Mouse (Mus musculus): ENCODE results near the gene Pde4b. TPM values are rescaled to one million over a fixed set of nuclear protein-coding genes. Genes with fewer than 3 reads are reported as not detected.
A peak's percentile ranks its signal among the peaks of the same experiment; 100 is the strongest.
"Not testable (repeated sequence)": the region's sequence is repeated elsewhere in the genome, so short reads cannot be mapped to it uniquely, and the experiment has no call there.

Gene Pde4b
- polyA plus RNA-seq (2015; fragmentation: Nextera tagmentation; extraction: Ambion mirVana): 29.3 and 32.1 TPM in 2 replicates

DNA sequence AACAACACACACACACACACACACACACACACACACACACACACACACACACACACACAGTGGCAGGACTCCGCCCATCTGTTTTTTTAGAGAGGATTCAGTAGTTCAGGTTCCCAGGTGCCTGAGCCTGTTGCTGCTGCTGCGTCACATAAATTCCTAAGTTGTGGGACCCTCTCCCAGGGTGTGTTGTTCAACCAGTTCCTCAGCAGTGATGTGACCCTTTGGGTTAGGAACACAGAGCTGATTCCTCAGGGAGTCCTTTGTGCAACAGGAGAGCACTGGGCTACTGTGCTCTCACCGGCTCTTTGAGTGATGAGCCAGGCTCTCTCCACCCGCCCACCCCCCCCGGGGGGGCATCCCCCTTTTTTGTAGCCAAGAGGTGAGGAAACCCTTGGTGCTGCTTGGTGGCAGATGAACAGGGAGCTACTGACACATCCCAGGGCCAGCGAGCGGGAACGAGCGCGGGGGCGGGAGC is at the start of gene Pde4b:
Pde4b (plus strand) TSS at position 453 of the 475 bp plus-strand sequence.
- H3K27ac ChIP-seq (ENCODE audit: low read length): no peak within 1 kb of the TSS
- peak; percentile 52; the same call in 1 of the 2 replicates for ATAC-seq
- H3K27me3 ChIP-seq (replicated peaks; ENCODE audit: control insufficient read depth, insufficient read depth, low read length): peaks cover 8% of the 10 kb centered on the region
- no peaks in the 10 kb centered on the region for H3K36me3 ChIP-seq (ENCODE audit: control insufficient read depth, insufficient read depth)
- peak within 1 kb of the TSS; percentile 86 for H3K4me2 ChIP-seq (ENCODE audit: low read length)
- peak within 1 kb of the TSS; percentile 55 for H3K9ac ChIP-seq (replicated peaks; ENCODE audit: low read depth, low read length)
- peak within 1 kb of the TSS; percentile 60 for H3K4me3 ChIP-seq (replicated peaks; ENCODE audit: low read length)
- no peaks in the 10 kb centered on the region for H3K9me3 ChIP-seq (ENCODE audit: control insufficient read depth, low read length)
- H3K4me1 ChIP-seq (replicated peaks; ENCODE audit: control insufficient read depth, insufficient read depth, low read length): peaks cover 7% of the 10 kb centered on the region; the same call in 1 of the 2 replicates
- 5% methylated on average over 11 of the region's 11 CpGs for WGBS

DNA sequence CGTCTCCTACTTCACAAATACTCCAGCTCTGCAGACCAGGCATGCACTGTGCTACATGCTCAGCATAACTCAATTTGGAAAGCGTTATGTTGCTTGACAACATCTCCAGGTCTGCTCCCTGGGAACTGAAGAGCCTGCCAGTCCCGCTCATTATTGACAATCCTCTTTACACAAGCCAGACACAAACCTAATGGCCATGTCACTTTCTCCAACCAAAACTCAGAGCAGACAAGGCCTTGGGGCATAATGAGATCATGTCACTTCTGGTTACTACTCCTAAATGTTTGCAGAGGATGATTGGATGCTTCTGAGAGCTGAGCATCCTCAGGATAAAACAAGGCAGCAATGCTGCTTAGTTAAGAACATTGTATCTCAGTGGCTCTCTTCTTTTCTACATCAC is 47.2 kb upstream of the Pde4b start:
- Histone ChIP-seq H3K4me3 (replicated peaks; ENCODE audit: low read length) (no peak overlapping the region), H3K9ac (replicated peaks; ENCODE audit: low read depth, low read length) (no peak overlapping the region), H3K36me3 (ENCODE audit: control insufficient read depth, insufficient read depth) (no peaks in the 10 kb centered on the region), H3K9me3 (ENCODE audit: control insufficient read depth, low read length) (no peaks in the 10 kb centered on the region), H3K4me1 (replicated peaks; ENCODE audit: control insufficient read depth, insufficient read depth, low read length) (no peaks in the 10 kb centered on the region), H3K4me2 (ENCODE audit: low read length) (no peak overlapping the region), H3K27me3 (replicated peaks; ENCODE audit: control insufficient read depth, insufficient read depth, low read length) (no peaks in the 10 kb centered on the region), H3K27ac (ENCODE audit: low read length) (no peak overlapping the region)
- 77% methylated on average over 3 of the region's 3 CpGs for WGBS
- ATAC-seq: no peak

DNA sequence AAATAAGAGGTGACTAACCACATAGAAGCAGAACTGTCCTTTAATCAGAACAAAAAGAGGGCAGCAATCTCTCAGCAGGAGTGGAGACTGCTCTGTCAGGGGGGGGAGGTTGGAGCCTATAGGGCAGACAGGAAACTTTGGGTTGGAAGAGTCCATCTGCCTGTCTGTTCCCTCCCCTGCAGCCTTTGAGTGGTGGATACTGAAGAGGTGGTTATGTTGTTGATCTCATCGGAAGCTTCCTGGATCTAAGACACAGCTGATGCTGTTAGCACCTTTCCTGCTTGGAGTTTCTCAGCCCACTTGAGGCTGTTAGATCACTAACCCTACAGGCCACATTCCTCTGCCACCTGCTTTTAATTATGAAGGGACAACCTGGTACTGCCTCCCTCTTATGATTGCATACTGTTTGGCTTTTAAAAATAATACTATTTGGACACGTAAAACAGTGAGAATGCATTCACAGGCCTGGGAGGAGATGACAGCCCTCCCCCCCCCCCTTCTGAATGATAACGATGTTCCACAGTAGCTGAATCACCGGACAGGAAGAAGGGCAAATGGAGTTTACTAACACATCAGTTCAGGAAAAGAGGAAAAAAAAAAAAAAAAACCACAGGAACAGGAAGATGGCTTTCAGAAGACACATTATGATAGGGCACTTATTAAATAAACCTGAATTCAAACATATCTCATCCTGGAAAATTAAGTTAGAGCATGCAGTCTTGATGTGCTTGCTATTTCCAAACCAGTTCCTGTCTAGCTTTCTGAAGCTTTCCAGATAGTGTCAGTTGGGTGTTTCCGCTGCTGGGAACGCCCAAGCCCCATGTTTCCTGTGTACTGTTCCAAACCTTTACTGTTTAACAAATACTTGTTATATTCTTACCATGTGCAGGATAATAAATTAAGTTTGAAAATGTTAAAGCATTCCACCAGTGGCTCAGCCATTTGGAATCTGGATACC is 41.9 kb upstream of the Pde4b start:
- ATAC-seq: no peak
- H3K4me2 ChIP-seq (ENCODE audit: low read length): no peak overlapping the region
- H3K4me3 ChIP-seq (replicated peaks; ENCODE audit: low read length): no peak overlapping the region
- H3K27ac ChIP-seq (ENCODE audit: low read length): no peak overlapping the region
- H3K36me3 ChIP-seq (ENCODE audit: control insufficient read depth, insufficient read depth): no peaks in the 10 kb centered on the region
- H3K9ac ChIP-seq (replicated peaks; ENCODE audit: low read depth, low read length): no peak overlapping the region
- WGBS: 73% methylated on average over 6 of the region's 6 CpGs
- no peaks in the 10 kb centered on the region for H3K27me3 ChIP-seq (replicated peaks; ENCODE audit: control insufficient read depth, insufficient read depth, low read length)
- H3K9me3 ChIP-seq (ENCODE audit: control insufficient read depth, low read length): no peaks in the 10 kb centered on the region
- H3K4me1 ChIP-seq (replicated peaks; ENCODE audit: control insufficient read depth, insufficient read depth, low read length): no peaks in the 10 kb centered on the region

DNA sequence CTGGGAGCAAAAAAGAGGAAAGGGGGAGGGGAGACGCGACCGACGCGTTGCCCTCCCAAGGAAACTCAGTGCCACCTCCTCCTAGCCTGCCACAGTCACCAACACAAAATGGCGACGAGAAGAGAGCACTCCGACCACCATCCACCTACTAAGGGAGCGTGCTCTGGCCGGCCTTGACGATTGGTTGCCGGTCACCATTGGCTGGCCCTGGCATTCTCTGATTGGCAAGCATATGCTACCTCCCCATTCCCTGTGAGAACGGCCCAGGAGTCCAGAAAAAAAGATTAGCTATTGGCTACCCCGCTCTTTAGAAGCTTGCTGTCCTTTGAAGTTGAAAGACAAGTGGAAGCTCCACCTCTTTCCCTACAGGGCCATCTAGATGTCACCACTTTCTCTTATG is 38.0 kb upstream of the Pde4b start:
- H3K9me3 ChIP-seq (ENCODE audit: control insufficient read depth, low read length); H3K27me3 ChIP-seq (replicated peaks; ENCODE audit: control insufficient read depth, insufficient read depth, low read length); H3K4me3 ChIP-seq (replicated peaks; ENCODE audit: low read length); H3K27ac ChIP-seq (ENCODE audit: low read length); H3K36me3 ChIP-seq (ENCODE audit: control insufficient read depth, insufficient read depth); H3K4me2 ChIP-seq (ENCODE audit: low read length); H3K4me1 ChIP-seq (replicated peaks; ENCODE audit: control insufficient read depth, insufficient read depth, low read length); H3K9ac ChIP-seq (replicated peaks; ENCODE audit: low read depth, low read length): not testable (repeated sequence)
- peak; percentile 71; the same call in 1 of the 2 replicates for ATAC-seq
- WGBS: 94% methylated on average over 14 of the region's 14 CpGs

DNA sequence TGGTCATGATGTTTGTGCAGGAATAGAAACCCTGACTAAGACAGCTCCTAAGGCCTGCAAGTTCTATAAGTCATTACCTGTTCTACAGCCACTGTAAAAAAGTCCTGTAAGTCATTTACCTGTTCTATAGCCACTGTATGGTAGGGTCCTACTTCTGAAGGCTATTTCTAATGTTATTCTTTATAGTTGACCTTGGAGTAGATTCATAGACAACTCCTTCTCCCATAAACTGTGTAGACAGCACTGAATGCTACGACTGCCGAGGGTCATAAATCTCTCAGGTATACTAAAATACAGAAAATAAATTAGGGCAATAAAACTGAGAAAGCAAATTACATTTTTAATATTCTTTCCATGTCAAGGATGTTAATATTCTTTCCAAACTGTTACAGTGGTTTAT is 26.0 kb upstream of the Pde4b start:
- Histone ChIP-seq H3K36me3 (ENCODE audit: control insufficient read depth, insufficient read depth) (no peaks in the 10 kb centered on the region), H3K9ac (replicated peaks; ENCODE audit: low read depth, low read length) (no peak overlapping the region), H3K9me3 (ENCODE audit: control insufficient read depth, low read length) (no peaks in the 10 kb centered on the region), H3K27ac (ENCODE audit: low read length) (no peak overlapping the region), H3K4me3 (replicated peaks; ENCODE audit: low read length) (no peak overlapping the region), H3K4me1 (replicated peaks; ENCODE audit: control insufficient read depth, insufficient read depth, low read length) (no peaks in the 10 kb centered on the region), H3K4me2 (ENCODE audit: low read length) (no peak overlapping the region), H3K27me3 (replicated peaks; ENCODE audit: control insufficient read depth, insufficient read depth, low read length) (no peaks in the 10 kb centered on the region)
- WGBS: 93% methylated on average over 2 of the region's 2 CpGs
- no peak for ATAC-seq

DNA sequence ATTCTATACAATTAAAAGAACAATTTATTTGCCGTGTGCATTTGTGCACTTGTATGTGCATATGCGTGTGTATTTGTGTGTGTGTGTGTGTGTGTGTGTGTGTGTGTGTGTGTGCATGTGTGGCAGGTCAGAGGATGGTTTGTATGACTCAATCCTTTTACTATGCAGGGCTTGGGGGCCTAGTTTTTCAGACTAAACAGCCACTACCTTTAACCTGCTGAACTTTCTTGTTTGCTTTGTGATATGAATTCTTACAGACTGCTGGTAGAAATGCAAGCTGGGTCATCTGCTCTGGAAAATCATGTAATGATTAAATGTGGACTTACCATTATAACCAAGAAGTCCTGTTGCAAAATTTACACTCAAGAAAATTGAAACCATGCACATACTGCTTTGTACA is 18.0 kb upstream of the Pde4b start:
- Histone ChIP-seq H3K27me3 (replicated peaks; ENCODE audit: control insufficient read depth, insufficient read depth, low read length) (no peaks in the 10 kb centered on the region), H3K4me1 (replicated peaks; ENCODE audit: control insufficient read depth, insufficient read depth, low read length) (no peaks in the 10 kb centered on the region), H3K4me3 (replicated peaks; ENCODE audit: low read length) (no peak overlapping the region), H3K9me3 (ENCODE audit: control insufficient read depth, low read length) (no peaks in the 10 kb centered on the region), H3K27ac (ENCODE audit: low read length) (no peak overlapping the region), H3K9ac (replicated peaks; ENCODE audit: low read depth, low read length) (no peak overlapping the region), H3K36me3 (ENCODE audit: control insufficient read depth, insufficient read depth) (no peaks in the 10 kb centered on the region), H3K4me2 (ENCODE audit: low read length) (no peak overlapping the region)
- 100% methylated on average over 2 of the region's 2 CpGs for WGBS
- ATAC-seq: no peak

DNA sequence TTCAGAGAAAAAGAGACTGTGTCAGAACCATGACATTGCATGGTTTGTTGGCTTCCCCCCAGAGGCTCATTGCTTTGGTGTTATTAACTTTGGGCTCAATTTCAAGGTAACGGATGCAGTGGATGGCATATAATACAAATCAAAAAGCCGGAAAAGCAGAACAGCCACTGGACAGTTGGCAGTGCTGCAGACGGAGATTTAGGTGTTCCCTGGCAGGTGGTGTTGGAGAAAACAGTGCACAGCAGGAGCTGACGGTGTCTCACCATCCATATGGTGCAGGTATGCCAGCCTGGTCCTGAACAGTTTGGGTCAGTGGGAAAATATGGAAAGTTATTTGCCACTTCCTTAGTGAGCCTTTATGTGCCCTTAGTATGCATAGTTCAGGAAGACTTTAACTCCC is 1.0 kb upstream of the Pde4b start:
- Histone ChIP-seq H3K4me1 (replicated peaks; ENCODE audit: control insufficient read depth, insufficient read depth, low read length) (peaks cover 7% of the 10 kb centered on the region; the same call in 1 of the 2 replicates), H3K36me3 (ENCODE audit: control insufficient read depth, insufficient read depth) (no peaks in the 10 kb centered on the region), H3K4me3 (replicated peaks; ENCODE audit: low read length) (no peak overlapping the region), H3K9me3 (ENCODE audit: control insufficient read depth, low read length) (no peaks in the 10 kb centered on the region), H3K4me2 (ENCODE audit: low read length) (no peak overlapping the region), H3K9ac (replicated peaks; ENCODE audit: low read depth, low read length) (no peak overlapping the region), H3K27ac (ENCODE audit: low read length) (no peak overlapping the region), H3K27me3 (replicated peaks; ENCODE audit: control insufficient read depth, insufficient read depth, low read length) (peaks cover 8% of the 10 kb centered on the region)
- no peak for ATAC-seq
- WGBS: 46% methylated on average over 4 of the region's 4 CpGs

DNA sequence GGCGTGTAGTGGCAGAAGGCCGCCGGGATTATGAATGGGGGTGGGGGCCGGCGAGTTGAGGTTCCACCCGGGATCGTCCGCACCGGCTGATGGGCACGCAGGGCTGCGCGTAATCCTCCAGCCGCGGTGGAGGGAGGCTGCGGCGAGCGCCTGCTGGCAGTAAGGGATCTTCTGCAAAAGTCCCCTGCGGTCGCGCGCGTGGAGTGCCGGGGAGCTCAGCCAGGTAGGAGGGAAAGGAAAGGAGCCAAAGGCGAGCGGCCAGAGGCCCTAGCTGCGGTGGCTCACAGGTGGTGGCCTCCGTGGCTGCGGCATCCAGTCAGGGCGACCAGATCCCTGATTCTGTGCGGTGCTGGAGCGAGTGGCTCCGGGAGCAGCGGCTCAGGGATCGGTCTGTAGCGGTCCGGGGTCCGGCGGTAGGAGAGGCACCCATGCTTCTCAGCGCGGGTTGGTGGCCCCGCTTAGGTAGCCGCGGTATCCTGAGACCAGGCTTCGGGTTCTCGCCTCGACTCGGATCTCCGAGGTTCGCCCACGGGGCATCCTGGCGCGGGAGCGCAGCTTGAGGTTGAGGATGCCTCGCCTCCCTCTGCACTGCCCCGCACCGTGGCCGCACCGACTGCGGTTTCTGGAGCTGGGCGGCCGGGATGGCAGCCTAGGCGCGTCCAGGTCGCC is 357 bp downstream of the Pde4b start:
- H3K27me3 ChIP-seq (replicated peaks; ENCODE audit: control insufficient read depth, insufficient read depth, low read length): peaks cover 8% of the 10 kb centered on the region
- H3K27ac ChIP-seq (ENCODE audit: low read length): no peak overlapping the region
- peak overlapping the region; percentile 86 for H3K4me2 ChIP-seq (ENCODE audit: low read length)
- peak overlapping the region; percentile 55 for H3K9ac ChIP-seq (replicated peaks; ENCODE audit: low read depth, low read length)
- under 1% methylated on average over 64 of the region's 64 CpGs for WGBS
- no peaks in the 10 kb centered on the region for H3K36me3 ChIP-seq (ENCODE audit: control insufficient read depth, insufficient read depth)
- peak; percentile 85 for ATAC-seq
- H3K4me1 ChIP-seq (replicated peaks; ENCODE audit: control insufficient read depth, insufficient read depth, low read length): peaks cover 7% of the 10 kb centered on the region; the same call in 1 of the 2 replicates
- H3K4me3 ChIP-seq (replicated peaks; ENCODE audit: low read length): peak overlapping the region; percentile 60
- H3K9me3 ChIP-seq (ENCODE audit: control insufficient read depth, low read length): no peaks in the 10 kb centered on the region

DNA sequence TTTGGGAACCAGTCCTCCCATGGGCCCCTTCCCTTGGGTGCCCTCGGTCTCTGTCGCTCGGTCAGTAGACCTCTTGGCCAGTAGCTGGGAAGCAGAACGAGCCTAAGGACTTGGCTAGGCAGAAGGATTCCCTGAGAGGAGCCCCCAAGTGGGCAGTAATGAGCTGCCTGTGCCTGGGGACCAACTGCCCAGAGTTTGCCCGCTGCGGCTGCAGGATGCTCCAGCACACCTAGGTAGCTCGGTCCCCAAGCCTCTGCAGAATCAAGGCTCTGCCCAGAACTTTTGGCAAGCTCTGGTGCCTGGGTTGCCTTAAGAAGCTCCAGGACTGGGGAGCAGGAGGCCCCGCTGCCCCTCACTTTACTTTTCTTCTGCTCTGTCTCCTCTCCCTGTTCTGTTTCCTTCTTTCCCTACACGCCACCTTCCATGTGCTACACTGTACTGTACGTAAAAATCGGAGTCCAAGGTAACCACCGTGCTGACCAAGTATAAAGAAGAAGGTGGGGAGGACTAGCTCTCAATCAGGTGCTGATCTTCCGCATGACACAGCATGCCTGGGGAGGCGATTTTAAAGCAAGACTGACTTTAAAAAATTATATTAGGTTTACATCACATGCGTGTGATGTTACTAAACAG is 1.0 kb downstream of the Pde4b start:
- Histone ChIP-seq H3K36me3 (ENCODE audit: control insufficient read depth, insufficient read depth) (no peaks in the 10 kb centered on the region), H3K27ac (ENCODE audit: low read length) (no peak overlapping the region), H3K27me3 (replicated peaks; ENCODE audit: control insufficient read depth, insufficient read depth, low read length) (peaks cover 8% of the 10 kb centered on the region), H3K9ac (replicated peaks; ENCODE audit: low read depth, low read length) (peak overlapping the region; percentile 55), H3K4me2 (ENCODE audit: low read length) (peak overlapping the region; percentile 86), H3K4me1 (replicated peaks; ENCODE audit: control insufficient read depth, insufficient read depth, low read length) (peaks cover 7% of the 10 kb centered on the region; the same call in 1 of the 2 replicates), H3K9me3 (ENCODE audit: control insufficient read depth, low read length) (no peaks in the 10 kb centered on the region), H3K4me3 (replicated peaks; ENCODE audit: low read length) (peak overlapping the region; percentile 60)
- 25% methylated on average over 15 of the region's 15 CpGs for WGBS
- ATAC-seq: peak; percentile 61
